Comparison of ENCODE assay signal across 23 mouse cellular contexts in the genomic region with DNA sequence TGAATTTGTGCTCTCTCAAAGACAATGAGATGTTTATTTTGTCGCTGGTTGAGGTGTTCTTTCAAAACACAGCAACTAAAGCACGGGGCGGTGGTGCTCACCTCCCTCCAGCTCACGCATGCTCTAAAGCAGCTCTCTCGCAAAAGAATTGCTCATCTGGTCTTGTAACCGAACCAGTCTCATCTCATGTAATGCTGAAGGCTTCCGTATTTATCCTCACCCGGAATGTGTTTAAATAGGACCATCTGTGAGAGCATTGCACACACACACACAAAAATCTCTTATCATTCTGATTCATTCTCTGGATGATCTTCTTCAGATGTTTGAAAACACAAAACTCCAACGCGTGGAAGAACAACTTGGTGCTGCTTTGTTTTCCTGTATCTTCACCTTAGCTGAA.
DNase-seq lines count a peak whose midpoint lies in the region; ATAC-seq and TF ChIP-seq lines count a peak whose summit lies in the region.
"Had no signal": no experiment of that assay in that cellular context is flagged by ENCODE, and none has a peak within 500 bp of the region (broad histone marks: within the 10 kb centered on the region; RNA-seq: fewer than 3 reads in every experiment).

No protein-coding gene starts in this region.

- no peak for ATAC-seq in forebrain, embryonic 14.5 days
- ATAC-seq in forebrain, embryonic 11.5 days (replicated peaks; ENCODE audit: low FRiP score) = no peak
- ATAC-seq in frontal cortex, adult (ENCODE audit: low TSS enrichment) = peak; percentile 46
- ATAC-seq: activated CD4-positive, CD25-positive, alpha-beta regulatory T cell, adult 4 months had no signal

- H3K4me3 ChIP-seq in forebrain, embryonic 14.5 days (ENCODE audit: low read depth, low read length) = no peak overlapping the region
- no peak overlapping the region for H3K4me3 ChIP-seq in forebrain, embryonic 11.5 days (ENCODE audit: low read depth, low read length)
- no peak overlapping the region for H3K4me3 ChIP-seq in left cerebral cortex, adult 2 months
- H3K4me3 ChIP-seq: forebrain, embryonic 12.5 days; heart, embryonic 12.5 days; heart, embryonic 15.5 days; hindbrain, embryonic 10.5 days had no signal

- no peaks in the 10 kb centered on the region for H3K36me3 ChIP-seq in forebrain, embryonic 14.5 days (ENCODE audit: control insufficient read depth, insufficient read depth, low read length)
- no peaks in the 10 kb centered on the region for H3K36me3 ChIP-seq in forebrain, embryonic 11.5 days (ENCODE audit: control insufficient read depth, insufficient read depth, low read length)
- H3K36me3 ChIP-seq: forebrain, embryonic 12.5 days; heart, embryonic 12.5 days; heart, embryonic 15.5 days; hindbrain, embryonic 10.5 days had no signal

- no peak overlapping the region for H3K9ac ChIP-seq in forebrain, embryonic 14.5 days (ENCODE audit: low read length)
- H3K9ac ChIP-seq in forebrain, embryonic 11.5 days (ENCODE audit: low read length) = no peak overlapping the region
- H3K9ac ChIP-seq: forebrain, embryonic 12.5 days; heart, embryonic 12.5 days; heart, embryonic 15.5 days; hindbrain, embryonic 14.5 days had no signal

- H3K27me3 ChIP-seq in forebrain, embryonic 14.5 days (replicated peaks; ENCODE audit: control insufficient read depth, insufficient read depth, low read length) = no peaks in the 10 kb centered on the region
- H3K27me3 ChIP-seq in forebrain, embryonic 11.5 days (ENCODE audit: control insufficient read depth, insufficient read depth, low read length) = no peaks in the 10 kb centered on the region
- H3K27me3 ChIP-seq: forebrain, embryonic 12.5 days; heart, embryonic 12.5 days had no signal

- intact Hi-C loops in left cerebral cortex, adult 2 months (cut with DNase I) = no loop called here
- intact Hi-C loops in left cerebral cortex, postnatal 4 days (cut with DNase I) = loop anchor here (10.0 kb wide), 1 partner anchor 135 kb away; the partner anchor contains the start of gene Irs2

- DNase-seq in forebrain, embryonic 14.5 days (ENCODE audit: low spot score) = peak; percentile 24
- no peak for DNase-seq in forebrain, embryonic 11.5 days (ENCODE audit: low spot score)
- DNase-seq in frontal cortex, postnatal 36 days (ENCODE audit: low spot score in 2 of 2) = no peak
- no peak for DNase-seq in left cerebral cortex, adult 2 months (ENCODE audit: extremely low spot score in 1 of 2, low spot score in 2 of 2)
- no peak for DNase-seq in left cerebral cortex, postnatal 4 days
- DNase-seq in right cerebral cortex, adult 2 months (ENCODE audit: low spot score in 2 of 2) = peak; percentile 28 to 33
- no peak for DNase-seq in right cerebral cortex, postnatal 36 days (ENCODE audit: low spot score in 2 of 2)
- DNase-seq: adrenal gland, adult 8-10 months; adrenal gland, postnatal 25 days; cerebellum, adult 18-20 months; cerebellum, adult 9-10 months; cerebellum, postnatal 14 days; gastrocnemius, postnatal 25 days; heart, adult 18-20 months; heart, postnatal 10 days; heart, postnatal 36 days had no signal

- H3K27ac ChIP-seq in forebrain, embryonic 14.5 days (ENCODE audit: low read depth, low read length) = no peak overlapping the region
- no peak overlapping the region for H3K27ac ChIP-seq in forebrain, embryonic 11.5 days (ENCODE audit: low read depth, low read length)
- H3K27ac ChIP-seq in left cerebral cortex, adult 2 months = peak overlapping the region; percentile 69
- H3K27ac ChIP-seq: forebrain, embryonic 12.5 days; heart, embryonic 15.5 days; hindbrain, embryonic 10.5 days; hindbrain, embryonic 14.5 days had no signal

- H3K4me2 ChIP-seq in forebrain, embryonic 14.5 days (ENCODE audit: low read length) = no peak overlapping the region
- H3K4me2 ChIP-seq in forebrain, embryonic 11.5 days (ENCODE audit: low read depth, low read length, severe bottlenecking) = no peak overlapping the region
- H3K4me2 ChIP-seq: forebrain, embryonic 12.5 days; heart, embryonic 12.5 days; heart, embryonic 15.5 days; hindbrain, embryonic 14.5 days had no signal

- no peak for TF ChIP-seq CTCF in left cerebral cortex, adult 2 months (IDR thresholded peaks at IDR 0.05)

- H3K9me3 ChIP-seq in forebrain, embryonic 14.5 days (replicated peaks; ENCODE audit: control insufficient read depth, low read length) = no peaks in the 10 kb centered on the region
- no peaks in the 10 kb centered on the region for H3K9me3 ChIP-seq in forebrain, embryonic 11.5 days (ENCODE audit: control insufficient read depth, low read length)
- H3K9me3 ChIP-seq: forebrain, embryonic 12.5 days; heart, embryonic 12.5 days; heart, embryonic 15.5 days; hindbrain, embryonic 10.5 days had no signal

- peaks cover 12% of the 10 kb centered on the region; the same call in 1 of the 2 replicates for H3K4me1 ChIP-seq in forebrain, embryonic 14.5 days (ENCODE audit: control insufficient read depth, insufficient read depth, low read length)
- H3K4me1 ChIP-seq in forebrain, embryonic 11.5 days (replicated peaks; ENCODE audit: control insufficient read depth, insufficient read depth, low read length) = peaks cover 1% of the 10 kb centered on the region; the same call in 1 of the 2 replicates

- 84% methylated on average over 10 of the region's 10 CpGs for WGBS in forebrain, embryonic 14.5 days
- 90% methylated on average over 10 of the region's 10 CpGs for whole genome bisulfite sequencing in forebrain, embryonic 11.5 days

Comparison
In these comparisons a context has a peak if more than half of its experiments do, and no peak if none do; other contexts are left out.
1. DNase-seq: peak in forebrain, embryonic 14.5 days (single experiment) and right cerebral cortex, adult 2 months (2 of 2); none in forebrain, embryonic 11.5 days (single experiment), frontal cortex, postnatal 36 days (0 of 2), left cerebral cortex, adult 2 months (0 of 2), left cerebral cortex, postnatal 4 days (single experiment) and right cerebral cortex, postnatal 36 days (0 of 2).